Mouse (Mus musculus): ENCODE measurements around the gene Gm11172.

DNA sequence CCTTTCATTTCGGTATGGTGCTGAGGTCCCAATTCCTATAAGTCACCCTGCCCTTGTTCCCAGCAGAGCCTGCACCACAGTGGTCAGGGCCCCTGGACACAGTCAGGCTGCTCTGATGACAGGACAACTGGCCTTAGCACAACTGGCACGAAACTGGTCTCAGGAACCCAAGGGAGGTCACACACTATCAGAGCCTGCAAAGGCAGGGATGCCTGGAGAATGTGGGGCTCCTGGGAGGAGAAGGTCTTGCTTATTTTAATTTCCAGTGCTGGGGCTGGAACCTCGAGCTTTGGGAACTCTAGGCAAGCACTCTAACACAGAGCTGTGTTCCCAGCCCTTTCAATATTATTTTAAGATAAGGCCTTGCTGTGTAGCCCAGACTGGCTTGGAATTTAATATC is 7.3 kb downstream of the Gm11172 start:
- TF ChIP-seq CTCF (IDR thresholded peaks at IDR 0.05; ENCODE audit: low read depth) (no peak), EP300 (IDR thresholded peaks at IDR 0.05; ENCODE audit: low read depth) (no peak)
